Mouse (Mus musculus) cortical plate, adult 2 months (tissue): Measurements from ENCODE around the gene Gm5089.

Experiments used
- CTCF ChIP-seq: fragments of 200-500 bp; IDR thresholded peaks from 2 replicates; pipeline ENCODE4 v1.5.1; 2011; ENCODE audit warnings: mild to moderate bottlenecking, control low read depth, low read length; ENCODE audit not compliant: insufficient read depth; ENCODE audit errors: extremely low read depth
- POLR2A ChIP-seq: fragments of 200-500 bp; IDR thresholded peaks from 2 replicates; pipeline ENCODE4 v1.6.1; 2011; ENCODE audit warnings: mild to moderate bottlenecking, low read length, control low read depth; ENCODE audit not compliant: insufficient read depth; ENCODE audit errors: extremely low read depth

- TF ChIP-seq CTCF (no peak), POLR2A (no peak)
Measured at GRCm38 (mm10) chr14:122464351-122464762, 13.4 kb upstream of the Gm5089 start.
